Mouse (Mus musculus) ES-CJ7 (cell line): ENCODE measurements around the gene Galnt5.

ENCODE experiments used
- DNase-seq: peaks from one replicate; pipeline ENCODE4 v3.0.0; 2011; ENCODE audit warnings: low read depth, low spot score

Galnt5 gene

GRCm38 (mm10) chr2:57997752-57998430, at the start of gene Galnt5:
TSS of gene Galnt5 (plus strand) at chr2:57997884.
- no peak for DNase-seq

GRCm38 (mm10) chr2:57951620-57952019, 46.1 kb upstream of the Galnt5 start:
- no peak for DNase-seq

- no peak for DNase-seq
These were observed 36.9 kb upstream of the Galnt5 start for GRCm38 (mm10) chr2:57960786-57961185.

- no peak for DNase-seq
These were observed 15.4 kb upstream of the Galnt5 start for GRCm38 (mm10) chr2:57982248-57982647.

- DNase-seq = no peak
These were observed 6.6 kb upstream of the Galnt5 start for GRCm38 (mm10) chr2:57991084-57991483.

- no peak for DNase-seq
These were observed 3.8 kb downstream of the Galnt5 start for GRCm38 (mm10) chr2:58001497-58001896.

- DNase-seq = no peak
These were observed 9.4 kb downstream of the Galnt5 start for GRCm38 (mm10) chr2:58007081-58007480.

- DNase-seq = no peak
These were observed 25.9 kb downstream of the Galnt5 start for GRCm38 (mm10) chr2:58023556-58023955.

- DNase-seq = no peak
These were observed 29.1 kb downstream of the Galnt5 start for GRCm38 (mm10) chr2:58026740-58027139.

- peak; percentile 65 for DNase-seq
These were observed 31.7 kb downstream of the Galnt5 start for GRCm38 (mm10) chr2:58029404-58029803.

- DNase-seq = no peak
These were observed 33.7 kb downstream of the Galnt5 start for GRCm38 (mm10) chr2:58031431-58031830.

GRCm38 (mm10) chr2:58035635-58036034, 38.0 kb downstream of the Galnt5 start:
- DNase-seq = no peak

GRCm38 (mm10) chr2:58036926-58037325, 39.2 kb downstream of the Galnt5 start:
- no peak for DNase-seq

- no peak for DNase-seq
These were observed 44.2 kb downstream of the Galnt5 start for GRCm38 (mm10) chr2:58041867-58042266.

- DNase-seq = no peak
These were observed 55.3 kb downstream of the Galnt5 start, which contains the start of gene Ermn for GRCm38 (mm10) chr2:58052821-58053581. TSS of gene Ermn (minus strand) at chr2:58052864.

- peak; percentile 57 for DNase-seq
These were observed 57.7 kb downstream of the Galnt5 start for GRCm38 (mm10) chr2:58055383-58055782.

GRCm38 (mm10) chr2:58079849-58080248, 82.2 kb downstream of the Galnt5 start:
- no peak for DNase-seq

- no peak for DNase-seq
These were observed 88.7 kb downstream of the Galnt5 start for GRCm38 (mm10) chr2:58086420-58086819.

GRCm38 (mm10) chr2:58094818-58095217, 97.1 kb downstream of the Galnt5 start:
- DNase-seq = no peak
